Mouse (Mus musculus) forebrain, embryonic 15.5 days (tissue): ENCODE measurements around the gene Tmed8. TPM values are rescaled to one million over a fixed set of nuclear protein-coding genes. Genes with fewer than 3 reads are reported as not detected.
"Not testable (repeated sequence)": the region's sequence is repeated elsewhere in the genome, so short reads cannot be mapped to it uniquely, and the experiment has no call there.

Experiments used
- ATAC-seq: fragments of 200-750 bp; cut with Nextera tagmentation; replicated peaks from 2 replicates; pipeline ENCODE4 v1.8.0; 2017; ENCODE audit warnings: mild to moderate bottlenecking, moderate TSS enrichment, moderate library complexity
- H3K27ac ChIP-seq: fragments of 300-500 bp; sonication (generic); replicated peaks from 2 replicates; pipeline ENCODE4 v1.5.1; 2015; ENCODE audit warnings: mild to moderate bottlenecking, inconsistent platforms
- H3K27me3 ChIP-seq: fragments of 300-500 bp; sonication (generic); 2 replicates; pipeline ENCODE4 v1.6.1; 2015; ENCODE audit warnings: inconsistent platforms
- H3K36me3 ChIP-seq: fragments of 300-500 bp; sonication (generic); 2 replicates; pipeline ENCODE4 v1.6.1; 2015; ENCODE audit warnings: mild to moderate bottlenecking, inconsistent platforms
- H3K4me1 ChIP-seq: fragments of 300-500 bp; sonication (generic); 2 replicates; pipeline ENCODE4 v1.6.1; 2015; ENCODE audit warnings: inconsistent platforms
- H3K4me2 ChIP-seq: fragments of 300-500 bp; sonication (generic); replicated peaks from 2 replicates; pipeline ENCODE4 v1.6.1; 2015; ENCODE audit warnings: mild to moderate bottlenecking, inconsistent platforms
- H3K4me3 ChIP-seq: fragments of 300-500 bp; sonication (generic); 2 replicates; pipeline ENCODE4 v1.5.1; 2015; ENCODE audit warnings: mild to moderate bottlenecking, inconsistent platforms
- H3K9ac ChIP-seq: fragments of 300-500 bp; sonication (generic); replicated peaks from 2 replicates; pipeline ENCODE4 v1.6.1; 2015; ENCODE audit warnings: mild to moderate bottlenecking, inconsistent platforms
- H3K9me3 ChIP-seq: fragments of 300-500 bp; sonication (generic); 2 replicates; pipeline ENCODE4 v1.6.1; 2016; ENCODE audit warnings: inconsistent platforms
- WGBS: fragments of 180-500 bp; shearing (Covaris S2); methylation state at CpG from one replicate; pipeline ENCODE4 v1.1.7; 2015; ENCODE audit warnings: mixed read lengths; 5-methylcytosine and 5-hydroxymethylcytosine counted together
- polyA plus RNA-seq: library from polyadenylated mRNA; unstranded; fragments of >200 nt; fragmentation: Nextera tagmentation; extraction: Ambion mirVana; gene quantifications from 2 replicates; pipeline ENCODE4 v1.2.1, GENCODE M21; 2015

Tmed8 gene
- polyA plus RNA-seq, 1 experiment from 2014 or later, result 3.6 TPM

DNA sequence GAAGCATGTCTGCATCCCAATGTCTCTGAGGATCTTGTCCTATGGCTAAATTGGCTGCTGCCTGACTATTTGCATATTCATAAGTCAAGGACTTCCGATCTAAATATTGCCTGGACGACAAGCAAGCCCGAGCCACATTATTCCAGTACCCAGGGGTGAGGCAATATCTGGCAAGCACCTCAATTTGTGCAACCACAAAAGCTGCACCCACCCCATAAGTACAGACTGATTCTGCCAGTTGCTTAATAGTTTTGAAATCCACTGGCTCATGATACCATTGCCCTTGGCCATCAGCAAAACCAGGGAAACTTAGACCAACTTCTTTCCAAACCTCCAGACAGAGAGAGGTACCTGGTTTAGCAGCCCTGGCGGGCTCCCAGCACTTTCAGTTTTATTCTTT lies 45.8 kb downstream of the Tmed8 start:
- H3K9ac ChIP-seq, H3K27ac ChIP-seq, H3K27me3 ChIP-seq, ATAC-seq, H3K36me3 ChIP-seq, H3K9me3 ChIP-seq, H3K4me2 ChIP-seq, H3K4me3 ChIP-seq, H3K4me1 ChIP-seq: not testable (repeated sequence)
- 86% methylated on average over 4 of the region's 4 CpGs for WGBS

DNA sequence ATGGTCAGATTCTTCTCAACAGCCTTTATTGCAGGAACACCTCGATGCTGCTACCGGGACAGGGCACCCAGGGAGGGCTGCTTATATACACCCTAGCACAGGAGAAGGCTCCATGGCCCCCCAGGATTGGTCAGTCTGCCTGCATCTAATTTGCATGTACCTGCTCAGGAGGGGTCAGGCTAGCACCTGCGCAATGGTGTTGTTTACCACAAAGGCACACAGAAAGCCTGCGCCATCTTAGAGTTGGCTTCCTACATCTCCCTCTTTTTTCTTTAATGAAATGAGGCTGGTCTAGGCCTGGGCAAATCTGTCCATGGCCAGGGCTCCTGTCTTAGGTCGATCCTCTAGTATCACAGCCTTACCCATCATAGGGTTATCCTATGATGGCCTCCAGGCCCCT lies 50.8 kb downstream of the Tmed8 start:
- Histone ChIP-seq H3K9me3 (no peaks in the 10 kb centered on the region), H3K4me3 (no peak overlapping the region), H3K4me1 (peaks cover 22% of the 10 kb centered on the region), H3K4me2 (no peak overlapping the region), H3K9ac (no peak overlapping the region), H3K36me3 (no peaks in the 10 kb centered on the region), H3K27ac (no peak overlapping the region), H3K27me3 (no peaks in the 10 kb centered on the region)
- no peak for ATAC-seq
- WGBS, result 99% methylated on average over 5 of the region's 5 CpGs

DNA sequence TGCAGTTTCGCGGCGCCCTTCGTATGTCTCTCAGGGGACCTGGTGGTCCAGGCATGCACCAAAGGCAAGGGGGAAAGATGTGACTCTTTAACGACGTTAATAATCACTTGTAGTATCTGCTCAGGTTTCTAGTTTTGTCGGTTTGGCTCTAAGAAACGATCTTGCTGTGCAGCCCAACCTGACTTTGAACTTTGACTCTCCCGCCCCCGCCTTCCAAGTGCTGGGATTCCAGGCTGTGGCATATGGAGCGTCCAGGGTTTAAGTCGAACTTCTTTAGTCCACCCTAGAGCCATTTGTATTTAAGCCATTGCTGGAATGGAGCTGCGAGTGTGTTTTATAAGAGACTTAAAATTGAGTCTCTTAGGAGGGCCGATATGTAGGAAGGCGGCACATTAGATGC lies 52.1 kb downstream of the Tmed8 start:
- Histone ChIP-seq H3K9ac (peak overlapping the region; percentile 86), H3K9me3 (no peaks in the 10 kb centered on the region), H3K4me2 (peak overlapping the region; percentile 67), H3K36me3 (no peaks in the 10 kb centered on the region), H3K27ac (peak overlapping the region; percentile 97), H3K4me3 (peak overlapping the region; percentile 82), H3K4me1 (peaks cover 22% of the 10 kb centered on the region), H3K27me3 (no peaks in the 10 kb centered on the region)
- WGBS, result 12% methylated on average over 15 of the region's 15 CpGs
- ATAC-seq, result no peak

DNA sequence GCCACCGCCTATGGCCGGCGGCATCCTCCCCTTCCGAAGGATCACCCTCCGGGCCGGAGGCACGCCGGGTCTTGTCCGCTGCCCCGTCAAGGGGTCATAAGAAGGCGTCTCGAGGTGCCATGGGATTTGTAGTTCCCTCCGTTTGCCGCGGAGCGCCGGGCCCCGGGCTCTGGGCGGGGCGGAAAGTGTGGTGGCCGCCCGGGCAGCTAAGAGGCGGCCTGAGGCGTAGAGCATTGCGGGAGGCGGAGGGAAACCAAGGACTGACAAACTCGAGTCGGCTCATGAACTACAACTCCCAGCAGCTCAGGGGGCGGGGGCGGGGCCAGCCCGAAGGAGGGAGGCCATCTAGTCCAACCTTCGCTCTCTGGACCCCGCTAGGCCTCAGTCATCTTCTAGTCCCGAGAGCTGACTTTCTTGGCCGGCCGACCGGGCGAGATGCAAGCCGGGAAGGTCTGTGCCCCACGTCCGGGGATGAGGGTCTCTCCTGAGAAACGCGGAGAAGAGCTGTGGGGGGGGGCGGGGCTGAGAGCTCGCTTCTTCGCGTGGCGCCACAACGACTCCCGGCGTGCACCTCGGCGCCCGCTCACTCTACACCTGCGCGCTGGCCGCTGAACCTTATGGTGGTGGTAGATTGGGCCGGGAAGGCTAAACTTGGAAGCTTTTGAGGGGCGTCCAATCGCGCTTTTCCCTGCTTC lies 52.7 kb downstream of the Tmed8 start, which contains the start of gene Pomt2:
Gene Pomt2, minus strand, starts transcription at position 574 of the 695 bp plus-strand sequence.
- Histone ChIP-seq H3K4me2 (peak within 1 kb of the TSS; percentile 67), H3K27me3 (no peaks in the 10 kb centered on the region), H3K4me1 (peaks cover 22% of the 10 kb centered on the region), H3K36me3 (no peaks in the 10 kb centered on the region), H3K9me3 (no peaks in the 10 kb centered on the region), H3K4me3 (peak within 1 kb of the TSS; percentile 82), H3K9ac (peak within 1 kb of the TSS; percentile 86), H3K27ac (peak within 1 kb of the TSS; percentile 97)
- peak; percentile 97 for ATAC-seq
- WGBS, result under 1% methylated on average over 61 of the region's 61 CpGs

DNA sequence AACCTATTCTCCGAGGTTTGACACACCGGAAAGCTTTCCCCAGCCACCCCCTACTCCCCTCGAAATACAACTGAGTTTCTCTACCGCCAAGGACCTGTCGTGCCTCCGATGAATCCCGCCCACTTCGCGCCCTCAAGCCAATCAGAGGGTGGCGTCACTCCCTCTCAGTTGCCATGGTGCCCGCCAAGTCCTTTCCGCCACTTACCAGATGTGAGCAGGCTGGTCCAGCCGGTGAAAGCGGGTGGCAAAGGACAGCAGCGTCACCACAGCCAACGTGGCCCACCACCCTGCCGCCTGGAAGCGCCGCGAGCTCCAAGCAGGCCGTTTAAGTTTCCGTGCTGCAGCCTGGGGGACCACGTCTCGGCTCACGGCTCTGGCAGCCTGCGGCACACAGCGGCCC lies 53.3 kb downstream of the Tmed8 start, which contains the start of gene Gstz1:
Gene Gstz1, plus strand, starts transcription at position 200 of the 400 bp plus-strand sequence.
- peak; percentile 89 for ATAC-seq
- peak within 1 kb of the TSS; percentile 97 for H3K27ac ChIP-seq
- peaks cover 22% of the 10 kb centered on the region for H3K4me1 ChIP-seq
- H3K36me3 ChIP-seq, result no peaks in the 10 kb centered on the region
- peak within 1 kb of the TSS; percentile 86 for H3K9ac ChIP-seq
- H3K4me3 ChIP-seq, result peak within 1 kb of the TSS; percentile 82
- no peaks in the 10 kb centered on the region for H3K9me3 ChIP-seq
- H3K4me2 ChIP-seq, result peak within 1 kb of the TSS; percentile 67
- no peaks in the 10 kb centered on the region for H3K27me3 ChIP-seq
- under 1% methylated on average over 27 of the region's 27 CpGs for WGBS

DNA sequence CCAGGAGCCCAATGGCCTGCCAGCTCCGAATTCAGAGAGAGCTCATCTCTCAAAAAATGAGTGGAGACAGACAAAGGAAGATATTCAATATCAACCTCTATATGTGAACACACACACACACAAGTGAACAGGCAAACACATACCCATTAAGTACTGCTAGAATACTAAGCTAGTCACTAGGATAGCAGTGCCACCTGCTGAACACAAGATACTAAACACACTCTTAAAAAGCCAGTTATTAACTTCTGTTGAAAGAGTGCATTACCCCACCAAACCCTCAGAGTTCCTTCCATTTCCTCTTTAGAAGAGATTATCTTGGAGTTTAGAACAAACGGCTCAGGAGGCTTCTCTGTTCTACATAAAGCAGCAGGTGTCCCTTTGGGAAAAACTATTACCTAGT lies 58.1 kb downstream of the Tmed8 start:
- H3K4me2 ChIP-seq, result no peak overlapping the region
- peaks cover 18% of the 10 kb centered on the region for H3K4me1 ChIP-seq
- H3K36me3 ChIP-seq, result no peaks in the 10 kb centered on the region
- no peak for ATAC-seq
- no peak overlapping the region for H3K9ac ChIP-seq
- 79% methylated on average over 2 of the region's 2 CpGs for WGBS
- no peak overlapping the region for H3K27ac ChIP-seq
- H3K27me3 ChIP-seq, result no peaks in the 10 kb centered on the region
- no peaks in the 10 kb centered on the region for H3K9me3 ChIP-seq
- no peak overlapping the region for H3K4me3 ChIP-seq

DNA sequence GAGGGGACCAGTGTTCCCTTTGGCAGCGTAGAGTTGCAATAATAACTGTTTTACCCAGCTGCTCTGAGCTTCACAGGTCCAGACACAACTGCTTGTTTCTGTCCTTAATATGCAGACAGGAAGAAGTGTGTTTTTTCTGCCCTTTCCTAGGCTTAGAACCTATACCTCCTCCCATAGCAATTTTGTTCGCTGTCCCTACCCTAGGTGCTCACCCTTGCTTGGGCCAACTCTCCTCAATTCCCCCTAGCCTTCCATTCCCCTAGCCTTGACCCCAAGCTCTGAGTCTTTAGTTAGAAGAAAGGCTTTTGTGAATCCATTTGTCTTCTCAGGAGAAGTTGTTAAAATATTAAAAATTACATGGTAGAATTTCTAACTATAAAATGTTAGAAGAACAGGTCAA lies 61.5 kb downstream of the Tmed8 start:
- Histone ChIP-seq H3K4me3 (no peak overlapping the region), H3K4me2 (no peak overlapping the region), H3K27me3 (no peaks in the 10 kb centered on the region), H3K9ac (no peak overlapping the region), H3K27ac (0 out of 2 replicates have a peak overlapping the region, but pooled peaks have one; percentile 52), H3K4me1 (0 out of 2 replicates have a peak, but pooled peaks cover 4% of the 10 kb centered on the region), H3K9me3 (no peaks in the 10 kb centered on the region), H3K36me3 (no peaks in the 10 kb centered on the region)
- WGBS, result 48% methylated on average over 2 of the region's 2 CpGs
- ATAC-seq, result no peak

DNA sequence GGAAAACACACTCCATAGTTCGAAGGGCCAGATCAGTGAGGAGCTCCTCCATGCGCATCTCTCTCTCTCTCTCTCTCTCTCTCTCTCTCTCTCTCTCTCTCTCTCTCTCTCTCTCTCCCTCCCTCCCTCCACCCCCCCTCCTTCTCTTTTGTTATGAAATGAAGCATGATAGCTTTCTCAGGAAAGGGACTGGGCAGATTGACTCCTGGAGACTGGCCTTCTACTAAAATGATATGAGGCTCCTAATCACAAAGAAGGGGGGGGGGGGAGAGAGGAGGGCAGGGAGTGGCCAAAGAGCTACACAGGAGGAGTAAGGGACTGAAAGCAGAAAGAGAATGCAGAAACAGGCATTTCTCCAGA lies 61.9 kb downstream of the Tmed8 start:
- no peak overlapping the region for H3K4me3 ChIP-seq
- 21% methylated on average over 2 of the region's 2 CpGs for WGBS
- ATAC-seq, result no peak
- peak overlapping the region; percentile 6 for H3K27ac ChIP-seq
- no peaks in the 10 kb centered on the region for H3K27me3 ChIP-seq
- no peak overlapping the region for H3K4me2 ChIP-seq
- H3K9ac ChIP-seq, result no peak overlapping the region
- H3K9me3 ChIP-seq, result no peaks in the 10 kb centered on the region
- 0 out of 2 replicates have a peak, but pooled peaks cover 4% of the 10 kb centered on the region for H3K4me1 ChIP-seq
- no peaks in the 10 kb centered on the region for H3K36me3 ChIP-seq

DNA sequence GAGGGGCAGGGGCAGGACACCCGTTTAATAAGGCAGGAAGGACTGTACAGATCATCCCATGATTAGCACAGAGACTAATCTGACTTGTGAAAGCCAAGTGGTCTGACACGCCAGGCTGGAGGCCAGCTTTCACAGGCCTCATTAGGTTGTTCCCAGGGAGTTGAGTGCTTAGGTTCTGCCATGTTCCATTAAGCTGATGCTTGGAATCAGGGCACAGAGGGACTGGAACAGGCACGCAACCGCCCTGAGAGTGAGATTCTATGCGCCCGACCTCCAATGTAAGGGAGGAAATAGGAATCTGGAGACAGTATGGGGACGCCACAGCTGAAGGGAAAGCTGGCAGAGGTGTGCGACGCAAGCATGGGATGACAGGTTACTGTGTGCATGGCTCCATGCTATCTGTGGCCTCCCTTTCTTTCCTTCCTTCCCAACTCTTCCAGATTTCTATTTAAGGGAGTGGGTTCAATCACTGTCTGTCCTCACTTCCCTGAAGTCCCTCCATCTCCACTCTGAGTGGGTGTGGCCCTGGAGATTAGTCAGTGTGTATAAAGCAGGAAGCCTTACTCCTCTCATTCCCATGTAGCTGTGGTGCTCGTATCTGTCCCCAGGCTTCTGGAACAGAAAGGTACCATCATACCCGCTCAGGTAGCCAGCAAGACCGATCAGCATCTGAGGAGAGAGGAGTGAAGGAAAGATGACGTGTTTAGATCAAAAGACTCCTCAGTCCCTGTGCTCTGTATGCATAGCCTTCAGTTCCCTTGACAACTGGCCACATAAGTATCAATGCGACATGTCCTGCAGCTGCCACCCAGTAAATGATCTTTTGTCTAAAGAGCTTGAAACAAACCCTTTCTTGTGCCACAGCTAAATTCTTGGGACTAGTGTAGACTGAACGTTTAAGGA lies 62.6 kb downstream of the Tmed8 start:
- ATAC-seq, result 0 out of 2 replicates have a peak, but pooled peaks have one; percentile 57
- 67% methylated on average over 15 of the region's 15 CpGs for WGBS

DNA sequence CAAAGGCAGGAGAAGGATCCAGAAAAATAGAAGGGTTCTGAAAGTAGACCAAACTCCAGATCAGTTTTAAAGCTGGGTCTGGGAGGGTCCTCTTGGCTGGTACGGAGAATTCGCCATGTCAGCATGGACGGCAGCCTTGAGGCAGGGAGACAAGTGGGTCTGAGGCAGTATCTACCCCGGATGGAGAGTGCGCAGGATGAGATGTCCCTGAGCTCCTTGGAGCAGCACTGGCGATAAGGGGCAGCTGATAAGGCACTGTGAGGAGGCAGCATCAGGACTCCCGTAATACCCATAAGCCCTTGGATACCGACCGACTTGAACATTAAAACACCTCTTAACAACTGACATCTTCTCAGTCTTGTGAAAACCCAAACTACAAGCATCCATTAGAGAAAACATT lies 67.5 kb downstream of the Tmed8 start:
- ATAC-seq, result no peak
- H3K27me3 ChIP-seq, result no peaks in the 10 kb centered on the region
- no peak overlapping the region for H3K4me2 ChIP-seq
- no peak overlapping the region for H3K27ac ChIP-seq
- no peaks in the 10 kb centered on the region for H3K9me3 ChIP-seq
- peaks cover 12% of the 10 kb centered on the region; the same call in 1 of the 2 replicates for H3K36me3 ChIP-seq
- no peak overlapping the region for H3K4me3 ChIP-seq
- 0 out of 2 replicates have a peak, but pooled peaks cover 1% of the 10 kb centered on the region for H3K4me1 ChIP-seq
- H3K9ac ChIP-seq, result no peak overlapping the region
- WGBS, result 96% methylated on average over 9 of the region's 9 CpGs

More for the DNA sequence above, 62.6 kb downstream of the Tmed8 start:
- Histone ChIP-seq H3K36me3 (no peaks in the 10 kb centered on the region), H3K4me3 (no peak overlapping the region), H3K27me3 (no peaks in the 10 kb centered on the region), H3K27ac (peak overlapping the region; percentile 6), H3K9ac (no peak overlapping the region), H3K9me3 (no peaks in the 10 kb centered on the region), H3K4me2 (no peak overlapping the region), H3K4me1 (0 out of 2 replicates have a peak, but pooled peaks cover 4% of the 10 kb centered on the region)

DNA sequence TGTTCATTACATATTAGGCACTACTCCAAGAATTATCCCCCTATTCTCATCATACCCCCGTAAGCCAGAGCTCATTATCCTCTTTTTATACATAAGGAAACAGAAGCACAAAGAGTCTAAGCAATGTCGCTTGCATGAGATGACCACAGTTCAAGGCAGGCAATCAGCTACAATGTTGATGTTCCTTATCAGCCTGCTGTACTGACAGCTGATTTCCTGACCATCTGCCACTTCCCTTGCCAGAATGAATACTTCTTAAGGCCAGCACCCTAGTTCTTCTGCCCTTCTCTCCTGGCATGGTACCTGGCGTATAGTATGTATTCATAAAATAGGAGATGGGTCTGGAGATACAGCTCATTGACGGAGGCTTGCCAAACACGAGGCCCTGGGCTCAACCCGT lies 68.0 kb downstream of the Tmed8 start:
- no peak overlapping the region for H3K4me2 ChIP-seq
- H3K9ac ChIP-seq, result no peak overlapping the region
- H3K4me3 ChIP-seq, result no peak overlapping the region
- ATAC-seq, result no peak
- no peaks in the 10 kb centered on the region for H3K4me1 ChIP-seq
- H3K27me3 ChIP-seq, result no peaks in the 10 kb centered on the region
- H3K9me3 ChIP-seq, result no peaks in the 10 kb centered on the region
- peaks cover 12% of the 10 kb centered on the region; the same call in 1 of the 2 replicates for H3K36me3 ChIP-seq
- no peak overlapping the region for H3K27ac ChIP-seq
- WGBS, result 86% methylated on average over 6 of the region's 6 CpGs

DNA sequence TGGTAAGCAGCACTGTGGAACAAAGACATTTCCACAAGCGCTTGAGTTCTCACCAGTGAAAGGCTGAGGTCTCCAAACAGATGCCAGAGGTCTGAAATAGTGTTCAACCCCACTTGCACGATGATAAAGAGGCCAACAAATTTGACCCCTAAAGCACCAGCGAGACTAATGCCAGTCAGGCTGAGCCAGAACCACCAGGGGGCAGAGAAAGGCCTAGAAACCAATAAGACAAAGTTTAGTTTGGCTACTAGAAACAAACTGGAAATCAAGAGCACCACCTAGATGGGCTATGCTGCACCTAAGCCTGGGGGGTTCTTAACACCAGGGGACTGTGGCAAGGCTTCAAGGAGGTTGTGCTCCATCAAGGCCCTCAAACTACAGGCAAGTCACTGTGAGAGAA lies 68.6 kb downstream of the Tmed8 start:
- peaks cover 15% of the 10 kb centered on the region; the same call in 1 of the 2 replicates for H3K36me3 ChIP-seq
- H3K4me1 ChIP-seq, result no peaks in the 10 kb centered on the region
- no peaks in the 10 kb centered on the region for H3K27me3 ChIP-seq
- WGBS, result 50% methylated on average over 3 of the region's 3 CpGs
- no peak overlapping the region for H3K4me2 ChIP-seq
- no peaks in the 10 kb centered on the region for H3K9me3 ChIP-seq
- H3K27ac ChIP-seq, result no peak overlapping the region
- no peak for ATAC-seq
- no peak overlapping the region for H3K4me3 ChIP-seq
- no peak overlapping the region for H3K9ac ChIP-seq
